Mouse (Mus musculus) ES-E14 (cell line): ENCODE data around the gene Inpp5k.

Experiments
- CHD2 ChIP-seq: IDR thresholded peaks from 2 replicates; pipeline ENCODE4 v1.6.1; 2014; ENCODE audit warnings: mild to moderate bottlenecking, low read depth, low read length, inconsistent platforms
- HCFC1 ChIP-seq: IDR thresholded peaks from 2 replicates; pipeline ENCODE4 v1.6.1; 2012; ENCODE audit warnings: low read length, inconsistent platforms, borderline replicate concordance; ENCODE audit not compliant: insufficient read depth
- MAFK ChIP-seq: IDR thresholded peaks from 2 replicates; pipeline ENCODE4 v1.6.1; 2014; ENCODE audit warnings: mild to moderate bottlenecking, low read depth, low read length, inconsistent platforms; ENCODE audit not compliant: insufficient read depth
- ZC3H11A ChIP-seq: IDR thresholded peaks from 2 replicates; pipeline ENCODE4 v1.6.1; 2012; ENCODE audit warnings: low read depth, mild to moderate bottlenecking, inconsistent platforms, low read length, borderline replicate concordance

DNA sequence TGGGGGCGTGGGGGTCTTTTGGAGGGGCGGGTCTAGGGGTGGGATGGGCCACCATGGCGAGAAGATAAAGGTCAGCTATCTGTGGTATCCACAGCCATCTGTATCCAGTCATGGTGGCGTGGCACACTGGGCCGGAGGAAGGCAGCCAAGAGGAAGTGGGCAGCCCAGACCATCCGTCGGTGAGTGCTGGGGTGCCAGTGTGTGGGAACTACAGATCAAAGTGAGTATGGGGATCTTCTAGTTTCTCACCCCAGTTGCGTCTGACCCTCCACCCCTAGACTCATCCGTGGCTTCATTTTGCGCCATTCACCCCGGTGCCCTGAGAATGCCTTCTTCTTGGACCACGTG lies 39.0 kb downstream of the Inpp5k start:
- no peak for TF ChIP-seq HCFC1
- TF ChIP-seq MAFK, result no peak
- TF ChIP-seq ZC3H11A, result no peak
- TF ChIP-seq CHD2, result no peak
